19 mouse cellular contexts compared by ENCODE assay signal in genomic region chr14:12342458-12343131, GRCm38 (mm10). TPM values are rescaled to one million over a fixed set of nuclear protein-coding genes. Genes with fewer than 3 reads are reported as not detected.
A peak's percentile ranks its signal among the peaks of the same experiment; 100 is the strongest.
DNase-seq lines count a peak whose midpoint lies in the region; ATAC-seq and TF ChIP-seq lines count a peak whose summit lies in the region.
"Had no signal": no experiment of that assay in that cellular context is flagged by ENCODE, and none has a peak within 500 bp of the region (broad histone marks: within the 10 kb centered on the region; RNA-seq: fewer than 3 reads in every experiment).

No protein-coding gene starts in this region.

- no peaks in the 10 kb centered on the region for H3K9me3 ChIP-seq in forebrain, embryonic 13.5 days (replicated peaks)
- no peaks in the 10 kb centered on the region for H3K9me3 ChIP-seq in neural tube, embryonic 11.5 days (ENCODE audit: control insufficient read depth, low read length)
- no peaks in the 10 kb centered on the region for H3K9me3 ChIP-seq in lung, postnatal 0 days (ENCODE audit: low read length)
- H3K9me3 ChIP-seq: embryonic facial prominence, embryonic 13.5 days had no signal

- intact Hi-C loops in left cerebral cortex, adult 2 months (cut with DNase I): no loop called here

- peaks cover 6% of the 10 kb centered on the region; the same call in 1 of the 2 replicates for H3K36me3 ChIP-seq in forebrain, embryonic 13.5 days (ENCODE audit: poor library complexity, severe bottlenecking)
- no peaks in the 10 kb centered on the region for H3K36me3 ChIP-seq in neural tube, embryonic 11.5 days (ENCODE audit: control insufficient read depth, insufficient read depth, low read length)
- no peaks in the 10 kb centered on the region for H3K36me3 ChIP-seq in lung, postnatal 0 days (ENCODE audit: insufficient read depth, low read length)
- H3K36me3 ChIP-seq: embryonic facial prominence, embryonic 13.5 days had no signal

- no peak for TF ChIP-seq EP300 in lung, postnatal 0 days (IDR thresholded peaks at IDR 0.05)

- peak overlapping the region; percentile 34 for H3K4me3 ChIP-seq in left cerebral cortex, adult 2 months
- H3K4me3 ChIP-seq in forebrain, embryonic 13.5 days: peak overlapping the region; percentile 61
- no peak overlapping the region for H3K4me3 ChIP-seq in neural tube, embryonic 11.5 days (ENCODE audit: low read depth, low read length)
- no peak overlapping the region for H3K4me3 ChIP-seq in lung, postnatal 0 days (ENCODE audit: low read depth, low read length)

- DNase-seq in left cerebral cortex, adult 2 months (ENCODE audit: extremely low spot score in 1 of 2, low spot score in 2 of 2): no peak
- no peak for DNase-seq in left cerebral cortex, adult 8-10 months (ENCODE audit: low spot score in 2 of 2)
- peak; percentile 64 for DNase-seq in embryo, embryonic 11 days
- peak; percentile 51 for DNase-seq in neural tube, embryonic 11.5 days (ENCODE audit: low spot score)
- no peak for DNase-seq in lung, adult 18-20 months
- DNase-seq in lung, postnatal 0 days (ENCODE audit: low spot score): no peak
- DNase-seq: cerebellum, adult 8-10 months; gastrocnemius, postnatal 36 days; kidney, adult 8-10 months; right cerebral cortex, postnatal 25 days had no signal

- H3K4me2 ChIP-seq in forebrain, embryonic 13.5 days: peak overlapping the region; percentile 60
- H3K4me2 ChIP-seq in neural tube, embryonic 11.5 days (ENCODE audit: low read depth): no peak overlapping the region
- H3K4me2 ChIP-seq in lung, postnatal 0 days (replicated peaks; ENCODE audit: low read depth, low read length): no peak overlapping the region
- H3K4me2 ChIP-seq: embryonic facial prominence, embryonic 13.5 days; hindbrain, embryonic 14.5 days; liver, embryonic 11.5 days had no signal

- no peak for ATAC-seq in forebrain, embryonic 13.5 days
- ATAC-seq in neural tube, embryonic 11.5 days (ENCODE audit: insufficient read depth, low FRiP score, low TSS enrichment): no peak
- no peak for ATAC-seq in lung, postnatal 0 days

- 6% methylated on average over 23 of the region's 23 CpGs for WGBS in forebrain, embryonic 13.5 days
- WGBS in neural tube, embryonic 11.5 days: 2% methylated on average over 23 of the region's 23 CpGs
- 4% methylated on average over 23 of the region's 23 CpGs for WGBS in lung, postnatal 0 days

- TF ChIP-seq CTCF in left cerebral cortex, adult 2 months (IDR thresholded peaks at IDR 0.05): no peak
- no peak for TF ChIP-seq CTCF in lung, postnatal 0 days (IDR thresholded peaks at IDR 0.05)

- H3K27ac ChIP-seq in left cerebral cortex, adult 2 months: peak overlapping the region; percentile 50; the same call in 1 of the 2 replicates
- H3K27ac ChIP-seq in forebrain, embryonic 13.5 days: peak overlapping the region; percentile 97
- H3K27ac ChIP-seq in neural tube, embryonic 11.5 days (ENCODE audit: low read depth, low read length): no peak overlapping the region
- H3K27ac ChIP-seq in lung, postnatal 0 days (ENCODE audit: low read length): no peak overlapping the region
- H3K27ac ChIP-seq: embryonic facial prominence, embryonic 13.5 days; hindbrain, embryonic 14.5 days had no signal

- H3K4me1 ChIP-seq in forebrain, embryonic 13.5 days: peaks cover 74% of the 10 kb centered on the region
- H3K4me1 ChIP-seq in neural tube, embryonic 11.5 days (ENCODE audit: control insufficient read depth, insufficient read depth, low read length): no peaks in the 10 kb centered on the region; the same call in 1 of the 2 replicates
- no peaks in the 10 kb centered on the region for H3K4me1 ChIP-seq in lung, postnatal 0 days (ENCODE audit: insufficient read depth, low read depth, low read length)

- H3K9ac ChIP-seq in forebrain, embryonic 13.5 days: peak overlapping the region; percentile 92
- H3K9ac ChIP-seq in neural tube, embryonic 11.5 days (ENCODE audit: low read length): no peak overlapping the region
- H3K9ac ChIP-seq in lung, postnatal 0 days (replicated peaks; ENCODE audit: low read depth): no peak overlapping the region
- H3K9ac ChIP-seq: embryonic facial prominence, embryonic 13.5 days; hindbrain, embryonic 14.5 days had no signal

- peaks cover 79% of the 10 kb centered on the region for H3K27me3 ChIP-seq in forebrain, embryonic 13.5 days
- peaks cover 99% of the 10 kb centered on the region for H3K27me3 ChIP-seq in neural tube, embryonic 11.5 days (ENCODE audit: control insufficient read depth, insufficient read depth, low read length)
- H3K27me3 ChIP-seq in lung, postnatal 0 days (replicated peaks; ENCODE audit: insufficient read depth, low read length): peaks cover 96% of the 10 kb centered on the region

RNA-seq across cellular contexts. Expression of gene Fezf2, which starts 5.4 kb away (rescaled TPM):
- 10 to 100 TPM; 28.6 to 33.1 TPM for total RNA-seq in left cerebral cortex, adult 2 months (2021)
- total RNA-seq in left cerebral cortex, adult 8-10 months (2022): 10 to 100 TPM; 25.8 to 29.3 (median 28.4) TPM
- polyA plus RNA-seq in forebrain, embryonic 13.5 days (2015; fragmentation: Nextera tagmentation; extraction: Ambion mirVana): 56.3 and 65.2 TPM in 2 replicates
- polyA plus RNA-seq in neural tube, embryonic 11.5 days (2014; fragmentation: Nextera tagmentation; extraction: Ambion mirVana): not detected in 2 replicates
- polyA plus RNA-seq in lung, postnatal 0 days (2015; fragmentation: Nextera tagmentation; extraction: Ambion mirVana): not detected in 2 replicates
- total RNA-seq: gastrocnemius, postnatal 36 days; megakaryocyte-erythroid progenitor cell, adult 5-6 weeks; MEL had no signal
- polyA plus RNA-seq: heart, embryonic 14.5 days; hindbrain, embryonic 14.5 days; large intestine, adult 2 months; lung, embryonic 16.5 days had no signal

RNA-seq across cellular contexts. Expression of gene 3830406C13Rik, which starts 58.6 kb away (rescaled TPM):
- total RNA-seq in left cerebral cortex, adult 2 months (2021): 10 to 100 TPM; 27.4 to 30.1 TPM
- total RNA-seq in left cerebral cortex, adult 8-10 months (2022): 10 to 100 TPM; 26.6 to 32.3 (median 30.6) TPM
- 36.9 and 41.9 TPM in 2 replicates for polyA plus RNA-seq in forebrain, embryonic 13.5 days (2015; fragmentation: Nextera tagmentation; extraction: Ambion mirVana)
- polyA plus RNA-seq in neural tube, embryonic 11.5 days (2014; fragmentation: Nextera tagmentation; extraction: Ambion mirVana): 20.7 and 21.3 TPM in 2 replicates
- polyA plus RNA-seq in lung, postnatal 0 days (2015; fragmentation: Nextera tagmentation; extraction: Ambion mirVana): 46.6 and 63.7 TPM in 2 replicates

RNA-seq across cellular contexts. Expression of gene Gm49355, which starts 58.8 kb away (rescaled TPM):
- total RNA-seq in left cerebral cortex, adult 2 months (2021): under 1 TPM in 1 of 2 experiments, not detected in 1; 0.20 TPM
- under 1 TPM; 0.11 to 0.27 (median 0.19) TPM for total RNA-seq in left cerebral cortex, adult 8-10 months (2022)
- polyA plus RNA-seq in forebrain, embryonic 13.5 days (2015; fragmentation: Nextera tagmentation; extraction: Ambion mirVana): 0.18 and 0.22 TPM in 2 replicates
- polyA plus RNA-seq in neural tube, embryonic 11.5 days (2014; fragmentation: Nextera tagmentation; extraction: Ambion mirVana): 0.12 and 0.16 TPM in 2 replicates
- 0.12 and 0.20 TPM in 2 replicates for polyA plus RNA-seq in lung, postnatal 0 days (2015; fragmentation: Nextera tagmentation; extraction: Ambion mirVana)
- total RNA-seq: megakaryocyte-erythroid progenitor cell, adult 5-6 weeks had no signal

Comparison
In these comparisons a context has a peak if more than half of its experiments do, and no peak if none do; other contexts are left out.
1. DNase-seq: peak in embryo, embryonic 11 days (single experiment) and neural tube, embryonic 11.5 days (single experiment); none in left cerebral cortex, adult 2 months (0 of 2), left cerebral cortex, adult 8-10 months (0 of 2), lung, adult 18-20 months (0 of 2) and lung, postnatal 0 days (single experiment).
2. H3K27ac ChIP-seq: peak in left cerebral cortex, adult 2 months (single experiment) and forebrain, embryonic 13.5 days (single experiment); none in neural tube, embryonic 11.5 days (single experiment) and lung, postnatal 0 days (single experiment).
3. H3K4me3 ChIP-seq: peak in left cerebral cortex, adult 2 months (single experiment) and forebrain, embryonic 13.5 days (single experiment); none in neural tube, embryonic 11.5 days (single experiment) and lung, postnatal 0 days (single experiment).
4. RNA of gene Fezf2, which starts 5.4 kb away (polyA plus RNA-seq): 56.3 to 65.2 TPM in forebrain, embryonic 13.5 days; not detected in lung, postnatal 0 days and not detected in neural tube, embryonic 11.5 days; every median in the first group is over 10 times any median in the second.